Mouse (Mus musculus) right cerebral cortex, postnatal 10 days (tissue): ENCODE measurements at regions not wholly inside any gene's neighbourhood (a gene's known extent, or its start where the extent isn't known, plus 50 kb on each side); places are given as distances from the start of the nearest gene placed in this dataset.

Experiments used
- DNase-seq, 2 experiments: peaks; one replicate each; pipeline ENCODE4 v3.0.0; 2021; ENCODE audit warnings: low spot score in 2 of 2

DNA sequence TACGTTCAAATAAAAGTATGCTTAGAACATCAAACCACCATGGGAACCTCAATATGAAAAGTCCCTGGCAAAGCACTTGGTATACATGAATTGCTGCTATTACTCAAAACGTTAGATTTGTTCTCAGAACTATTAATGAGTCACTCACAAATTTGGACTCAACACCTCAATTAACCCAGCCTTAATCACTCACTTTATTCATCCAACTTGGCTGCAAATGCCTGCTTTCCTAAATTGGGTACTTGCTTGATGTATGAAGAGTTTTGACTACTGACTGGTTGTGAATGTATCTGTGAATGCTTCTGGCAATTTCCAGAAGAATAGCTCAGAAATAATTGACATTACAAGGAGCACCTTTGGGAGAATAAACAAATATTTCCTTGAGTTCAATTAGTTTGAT is 308.6 kb downstream of the Arl4a start:
- DNase-seq = no peak

DNA sequence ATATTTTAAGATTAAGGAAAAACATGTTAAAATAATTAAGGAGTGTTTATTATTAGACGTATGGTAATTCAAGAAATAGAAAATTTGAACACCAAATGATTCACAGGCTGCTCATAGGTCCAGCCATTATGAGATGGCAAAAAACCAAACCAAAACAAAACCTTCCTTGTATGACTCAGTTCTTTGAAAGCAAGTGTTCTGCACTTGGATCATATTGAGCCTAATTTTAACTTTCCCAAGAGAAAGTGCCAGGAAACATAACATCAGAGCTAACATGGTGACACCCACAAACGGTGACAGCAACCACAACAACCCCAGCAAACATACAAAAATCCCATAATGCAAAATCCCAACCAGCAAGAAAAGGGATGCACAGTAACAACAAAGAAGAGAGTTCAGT is 313.7 kb downstream of the Arl4a start:
- DNase-seq = no peak

DNA sequence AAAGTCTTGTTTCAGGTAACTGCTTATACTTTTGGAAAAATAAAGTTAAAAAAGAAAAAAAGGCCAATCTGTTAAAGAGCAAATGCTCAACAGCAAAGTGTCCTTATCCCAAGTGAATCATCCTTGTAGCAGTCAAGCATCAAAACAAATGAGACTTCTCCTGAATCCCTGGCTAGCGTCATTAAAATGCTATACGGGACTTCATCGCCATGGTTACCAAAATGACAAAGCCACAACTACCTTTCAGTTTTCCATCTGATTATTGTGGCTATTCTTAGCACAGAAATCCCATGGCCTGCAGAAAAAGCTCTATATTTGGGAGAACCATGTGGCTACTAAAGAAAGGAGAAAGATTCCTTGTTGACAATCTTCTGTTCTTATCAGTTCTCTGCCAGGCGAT is 322.7 kb downstream of the Arl4a start:
- DNase-seq = no peak

DNA sequence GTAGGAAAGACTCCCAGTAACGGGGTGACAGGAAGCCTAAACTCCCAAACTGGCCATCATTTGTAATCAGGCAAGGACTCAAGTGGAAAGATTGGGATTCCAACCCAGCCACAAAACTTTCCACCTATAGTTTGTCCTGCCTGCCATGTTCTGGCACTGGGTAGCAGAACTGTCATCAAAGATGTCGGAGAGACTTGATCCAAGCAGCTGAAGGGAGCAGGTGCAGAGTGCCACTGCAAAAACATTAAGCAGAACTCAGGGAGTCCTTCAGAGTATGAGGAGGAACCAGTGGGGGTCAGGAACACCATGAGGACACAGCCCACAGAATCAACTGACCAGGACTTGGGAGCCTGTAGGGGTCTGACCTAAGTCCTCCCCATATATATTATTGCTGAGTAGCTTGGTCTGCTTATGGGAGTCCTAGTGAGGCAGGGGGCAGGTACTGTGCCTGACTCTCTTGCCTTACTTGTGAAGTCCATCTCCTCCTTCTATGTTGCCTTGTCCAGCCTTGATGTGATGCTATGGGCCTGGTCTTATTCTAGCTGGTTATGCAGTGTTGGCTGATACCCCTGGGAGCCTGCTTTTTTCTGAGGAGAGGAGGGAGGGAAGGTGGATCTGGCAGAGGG is 323.5 kb downstream of the Arl4a start:
- no peak for DNase-seq

DNA sequence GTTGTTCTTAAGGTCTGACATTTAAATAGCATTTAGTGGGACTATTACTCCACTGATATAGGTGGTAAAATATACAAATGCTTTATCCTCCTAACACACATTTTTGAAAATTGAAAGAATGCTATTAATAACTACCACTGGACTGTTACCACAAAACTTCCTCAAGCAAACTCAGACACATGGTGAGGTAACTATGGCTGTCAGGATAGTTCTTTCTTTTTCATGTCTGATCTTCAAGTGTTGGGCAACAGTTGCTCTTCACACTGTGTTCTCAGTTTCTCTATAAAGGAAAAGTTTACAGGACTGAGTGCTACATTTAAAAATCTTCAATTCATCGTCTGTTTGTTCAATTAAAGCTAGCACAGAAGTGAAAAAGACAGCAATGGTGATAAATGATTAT is 326.0 kb downstream of the Arl4a start:
- DNase-seq = no peak

DNA sequence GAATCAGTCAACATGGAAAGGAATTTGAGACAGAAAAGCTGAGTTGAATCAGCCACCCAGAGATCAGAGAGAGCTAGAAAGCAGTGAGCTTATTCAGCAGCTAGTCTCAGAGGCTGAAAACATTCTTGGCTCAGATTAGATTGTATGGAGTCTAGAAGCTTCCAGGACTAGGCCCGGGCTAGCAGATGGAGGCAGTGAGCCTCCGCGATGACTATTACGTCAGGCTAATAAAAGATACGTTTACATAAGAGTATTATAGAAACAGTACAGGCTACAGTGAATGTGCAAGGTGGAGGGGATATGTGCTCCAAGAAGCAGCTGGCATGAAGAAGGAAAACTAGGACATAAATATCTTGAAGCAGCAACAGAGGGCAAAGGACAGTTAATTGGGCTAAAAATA is 328.0 kb downstream of the Arl4a start:
- no peak for DNase-seq

DNA sequence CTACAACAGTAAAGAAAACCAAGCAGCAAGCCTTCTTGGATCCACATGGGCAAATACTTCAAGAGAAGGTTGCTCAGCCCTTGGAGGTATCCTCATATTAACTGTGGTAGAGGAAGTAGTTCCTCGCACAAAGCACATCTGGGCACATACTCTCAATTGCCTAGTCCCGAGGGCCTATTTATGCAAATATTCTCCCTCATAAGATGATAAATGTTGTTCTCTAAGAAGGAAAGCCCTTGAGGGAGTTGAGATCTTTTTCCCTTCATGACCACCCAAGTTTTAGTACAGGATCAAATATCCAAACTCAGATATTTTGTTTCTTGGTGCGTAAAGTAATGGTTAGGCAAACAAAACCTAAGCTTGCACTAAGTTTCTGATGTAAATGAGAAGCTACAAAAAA is 340.6 kb downstream of the Arl4a start:
- no peak for DNase-seq

DNA sequence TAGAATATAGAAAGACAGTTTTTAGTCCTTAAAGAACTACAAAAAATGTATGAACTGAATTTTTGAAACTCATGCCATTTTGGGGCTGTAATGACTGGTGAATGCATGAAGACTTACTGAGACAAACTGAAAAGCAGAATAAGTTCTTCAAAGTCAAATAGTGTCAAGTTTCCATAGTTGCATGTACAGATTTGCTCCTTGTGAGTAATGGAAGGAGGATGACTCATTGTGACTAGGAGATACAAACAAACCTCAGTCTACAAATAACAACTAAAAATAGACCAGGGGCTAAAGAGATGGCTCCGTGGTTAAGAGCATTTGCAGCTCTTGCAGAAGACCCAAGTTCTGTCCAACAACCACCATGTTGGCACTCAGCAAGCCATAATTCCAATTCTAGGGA is 342.5 kb downstream of the Arl4a start:
- DNase-seq = no peak

DNA sequence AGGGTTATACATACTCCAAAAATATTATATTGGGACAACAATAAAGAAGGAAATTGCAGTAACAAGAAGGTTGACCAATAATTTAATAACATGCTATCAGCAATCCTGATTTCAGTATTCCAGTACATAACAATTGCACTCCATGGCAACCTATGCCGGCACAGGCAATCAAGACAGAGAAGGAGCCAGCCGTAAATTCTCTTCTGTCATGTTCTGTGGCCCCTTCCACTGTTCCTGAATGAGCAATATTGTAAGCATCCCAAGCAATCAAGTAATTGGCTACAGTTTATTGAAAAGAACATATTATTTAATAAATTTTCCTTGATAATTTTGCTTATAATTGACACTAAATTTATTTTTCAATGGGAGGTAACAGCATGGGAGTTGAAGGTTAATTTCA is 345.8 kb downstream of the Arl4a start:
- no peak for DNase-seq

DNA sequence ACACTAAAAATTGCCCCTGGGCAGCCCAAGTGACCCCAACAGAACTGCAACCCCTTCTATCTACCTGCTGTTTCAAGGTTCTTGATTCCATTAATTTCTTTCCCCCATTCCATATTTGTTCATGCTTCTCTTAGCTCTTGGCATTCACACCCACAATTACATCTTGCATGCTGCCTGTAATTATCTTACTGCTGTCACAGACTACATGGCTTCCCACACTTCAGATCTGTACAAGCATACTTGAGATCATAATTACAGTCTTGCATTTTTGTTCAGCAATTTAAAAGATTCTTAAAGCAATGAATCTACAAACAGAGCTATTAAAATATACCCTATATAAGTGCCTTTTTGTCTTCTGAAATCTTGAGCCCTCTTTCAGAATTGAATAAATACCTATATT is 352.4 kb downstream of the Arl4a start:
- no peak for DNase-seq

DNA sequence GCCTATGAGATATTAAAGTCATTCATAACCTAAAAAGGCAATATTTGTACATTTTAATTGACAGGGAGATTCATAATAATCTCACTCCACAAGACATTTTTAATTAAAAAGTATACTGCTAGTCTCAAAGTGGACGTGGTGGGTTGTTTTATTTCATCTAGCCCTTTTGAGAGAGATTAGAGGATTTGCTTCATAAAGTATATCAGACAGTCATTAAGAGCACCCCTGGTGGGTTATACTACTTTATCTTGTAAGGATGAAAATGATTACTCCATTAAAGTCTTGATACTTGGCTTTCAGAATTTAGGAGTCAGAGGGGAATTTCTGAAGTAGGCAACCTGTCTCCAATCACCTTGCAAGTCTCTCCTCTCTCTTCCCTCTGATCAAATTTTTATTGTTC is 355.7 kb downstream of the Arl4a start:
- DNase-seq = no peak

DNA sequence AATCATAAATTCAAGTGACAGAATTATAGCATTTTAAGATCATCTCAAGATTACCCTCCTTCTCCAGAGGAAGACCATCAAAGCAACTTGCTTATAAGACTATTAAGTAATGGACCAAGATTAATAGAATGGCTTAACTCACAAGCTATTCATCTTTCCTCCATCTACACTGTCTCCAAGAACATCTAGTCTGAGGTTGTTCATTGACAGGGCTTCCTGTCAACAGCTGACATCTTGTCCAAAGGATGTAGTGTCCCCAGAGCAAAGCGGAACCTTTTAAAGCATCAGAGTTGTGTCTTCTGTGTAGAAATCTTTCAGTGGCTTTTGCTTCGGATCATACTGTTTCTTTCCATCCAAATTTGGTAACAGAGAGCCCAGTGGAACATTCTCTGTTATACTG is 362.2 kb downstream of the Arl4a start:
- DNase-seq = no peak

DNA sequence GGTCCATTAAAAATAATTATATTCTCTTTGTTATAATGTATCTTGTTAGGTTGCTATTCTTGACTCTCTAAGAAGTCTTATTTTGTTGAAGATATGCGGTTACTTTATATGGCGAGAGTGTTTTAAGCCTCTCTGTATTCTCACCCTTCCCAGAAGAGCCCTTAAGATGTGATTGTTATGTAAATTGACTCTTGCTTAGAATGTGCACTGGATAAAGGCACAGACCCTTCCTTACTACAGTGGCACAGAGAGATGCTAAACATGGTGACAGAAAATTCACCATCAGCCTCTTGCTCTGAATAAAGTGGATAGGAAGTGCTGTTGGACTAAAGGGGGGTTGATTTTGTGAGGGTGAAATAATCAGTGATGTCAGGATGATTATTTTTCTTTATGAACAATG is 370.1 kb downstream of the Arl4a start:
- no peak for DNase-seq

DNA sequence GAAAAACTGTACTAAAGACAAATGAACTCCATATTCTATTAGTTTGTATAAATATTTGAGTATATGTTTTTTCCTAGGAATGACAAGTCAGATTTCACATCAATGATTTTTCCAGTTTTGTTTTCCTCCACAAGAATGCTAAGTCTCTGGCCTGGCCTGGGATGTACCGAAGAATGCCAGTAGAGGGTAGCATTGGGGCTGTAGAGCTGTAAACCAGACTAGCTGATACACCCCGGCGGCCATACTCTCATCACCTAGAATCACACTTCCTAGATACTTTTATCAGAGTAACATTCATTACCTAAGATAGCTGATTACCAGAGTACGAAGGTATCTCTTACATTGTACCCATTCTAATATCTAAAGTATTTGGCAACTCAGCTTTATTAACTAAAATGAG is 372.4 kb downstream of the Arl4a start:
- DNase-seq = peak; percentile 47 to 69

DNA sequence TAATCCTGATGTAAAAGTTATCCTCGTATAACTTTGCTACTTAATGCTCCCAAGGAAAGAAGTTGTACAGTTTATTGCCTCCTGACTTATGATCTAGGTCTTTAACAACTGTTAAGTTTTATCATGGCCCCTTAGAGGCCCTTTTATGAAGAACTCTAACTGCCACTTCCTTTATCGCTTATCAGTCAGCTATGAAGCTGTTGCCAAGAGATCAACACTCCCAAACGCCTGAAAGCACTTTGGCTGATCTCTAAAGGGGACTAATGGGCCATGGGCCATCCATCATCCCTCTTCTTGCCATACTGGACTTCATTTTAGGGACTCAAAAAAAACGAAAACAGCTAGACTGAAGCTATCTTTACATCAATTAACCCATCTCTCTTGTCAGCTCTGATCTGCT is 377.4 kb downstream of the Arl4a start:
- no peak for DNase-seq

DNA sequence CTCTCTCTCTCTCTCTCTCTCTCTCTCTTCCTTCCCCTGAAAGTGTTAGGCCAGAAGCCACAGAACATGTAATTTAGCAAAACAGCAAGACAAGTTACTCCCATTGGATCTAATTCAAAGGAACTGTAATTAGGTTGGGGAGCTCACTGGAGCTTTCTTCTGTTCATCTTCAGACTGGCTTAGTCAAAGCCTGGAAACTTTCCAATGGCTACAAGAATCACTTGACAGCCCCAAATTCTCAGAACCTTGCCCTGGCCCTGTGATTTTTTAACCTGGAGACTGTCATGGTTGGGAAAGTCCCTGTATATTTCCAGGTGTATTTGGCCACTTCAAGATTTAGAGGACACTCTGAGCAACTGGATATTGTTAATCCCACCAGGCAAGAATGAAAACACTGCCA is 381.2 kb downstream of the Arl4a start:
- no peak for DNase-seq

DNA sequence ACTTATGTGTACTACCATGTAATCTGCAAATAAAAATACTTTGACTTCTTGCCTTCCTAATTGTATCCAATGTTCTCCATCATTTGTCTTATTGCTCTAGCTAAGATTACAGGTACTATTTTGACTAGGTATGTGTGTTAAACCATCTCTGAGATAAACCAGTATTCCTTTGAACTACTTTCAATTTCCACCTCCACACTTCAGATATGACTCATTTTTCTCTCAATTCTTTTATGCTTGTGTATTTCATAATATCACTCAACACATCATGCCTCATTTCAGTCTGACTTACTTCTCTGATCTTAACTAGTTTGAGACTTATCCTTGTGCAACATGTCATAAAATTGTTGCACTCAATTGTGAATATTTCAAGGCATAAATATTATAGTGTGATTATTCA is 388.9 kb downstream of the Arl4a start:
- no peak for DNase-seq

DNA sequence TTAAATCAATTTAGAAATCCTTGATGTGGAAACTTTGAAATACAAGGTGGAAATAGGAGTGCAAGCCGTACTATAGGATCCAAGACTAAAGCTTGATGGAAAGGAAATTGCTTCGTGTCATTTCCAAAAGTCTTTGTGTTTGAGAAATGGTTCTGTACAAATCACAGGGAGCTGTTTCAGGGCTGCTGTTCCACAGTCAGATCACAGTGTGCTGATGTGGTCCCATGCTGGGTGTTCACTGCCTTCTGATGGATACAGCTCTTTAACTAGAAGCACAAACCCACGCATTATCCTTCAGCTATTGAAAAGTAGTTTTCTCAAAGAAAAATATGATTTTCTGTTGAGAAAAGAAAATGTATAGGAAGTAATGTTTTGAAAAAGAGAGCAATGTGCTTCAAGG is 391.3 kb downstream of the Arl4a start:
- DNase-seq = no peak

DNA sequence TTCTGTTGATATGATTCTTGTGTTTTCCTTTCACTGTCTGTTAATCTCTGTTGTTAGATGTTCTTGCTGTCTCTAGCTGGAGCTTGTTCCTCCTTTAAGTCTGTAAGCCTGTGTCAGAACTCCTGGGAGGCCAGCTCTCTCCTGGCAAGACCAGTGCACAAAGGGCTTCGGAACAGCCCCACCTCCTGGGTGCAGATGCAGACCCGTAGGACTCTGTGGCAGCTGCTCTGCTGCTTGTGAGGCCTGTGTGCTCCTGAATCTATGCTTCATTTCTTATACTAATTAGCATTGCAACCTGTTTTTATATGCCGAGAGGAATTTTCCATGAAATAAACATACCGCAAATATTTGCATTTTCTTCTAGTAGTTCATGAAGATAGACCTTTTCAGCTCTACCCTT is 392.2 kb downstream of the Arl4a start:
- DNase-seq = no peak

DNA sequence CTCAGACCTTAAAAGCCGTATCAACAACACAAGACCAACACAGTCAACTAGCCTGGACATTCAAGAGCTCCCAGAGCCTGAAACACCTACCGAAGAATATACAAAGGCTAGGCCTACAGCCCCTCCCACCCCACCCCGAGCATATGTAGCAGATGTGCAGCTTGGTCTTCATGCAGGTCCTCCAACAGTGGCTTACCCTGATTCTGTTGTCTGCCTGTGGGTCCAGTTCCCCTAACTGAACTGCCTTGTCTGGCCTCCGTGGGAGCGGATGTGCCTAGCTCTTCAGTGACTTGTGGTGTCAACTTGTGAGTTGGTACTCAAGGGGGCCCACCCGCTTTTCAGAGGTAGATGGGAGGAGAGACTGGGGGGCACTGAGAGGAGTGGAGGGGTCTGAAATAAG is 398.6 kb downstream of the Arl4a start:
- DNase-seq = no peak

DNA sequence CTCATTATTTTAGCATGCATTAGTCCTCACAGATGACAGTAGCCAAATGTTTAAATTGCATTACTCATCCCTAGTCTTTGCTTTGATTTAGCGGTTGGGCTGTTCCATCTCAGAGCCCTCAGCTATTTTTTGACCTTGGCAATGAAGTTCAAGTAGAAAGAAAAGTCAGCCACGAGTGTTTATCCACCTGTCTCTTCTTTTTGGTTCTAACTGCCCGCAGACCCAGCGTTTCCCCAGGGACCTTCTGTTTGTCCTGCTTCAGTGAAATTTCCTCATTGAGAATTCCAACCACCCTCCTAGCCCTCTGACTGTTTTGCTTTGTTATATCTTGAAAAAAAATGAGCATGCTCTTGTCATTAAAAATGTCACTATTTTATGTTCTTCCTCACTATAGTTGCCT is 403.5 kb downstream of the Arl4a start:
- no peak for DNase-seq

DNA sequence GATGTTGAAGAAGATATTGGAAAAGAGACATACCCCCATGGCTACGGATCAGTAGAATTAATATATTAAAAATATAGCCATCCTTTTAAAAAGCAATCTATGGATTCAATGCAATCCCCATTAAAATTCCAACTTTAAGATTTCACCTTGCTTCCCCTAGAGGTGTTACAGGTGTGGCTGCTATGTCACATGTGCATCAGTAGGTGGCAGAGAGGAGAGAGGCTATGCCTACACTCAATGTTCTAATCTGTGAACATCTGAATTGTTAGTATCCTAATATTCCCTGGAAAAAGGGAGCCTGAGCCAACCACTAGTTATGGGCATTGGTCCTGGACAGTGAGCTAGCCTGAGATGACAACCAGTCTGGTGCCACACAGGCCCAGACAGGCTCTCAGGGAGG is 416.6 kb downstream of the Arl4a start:
- no peak for DNase-seq

DNA sequence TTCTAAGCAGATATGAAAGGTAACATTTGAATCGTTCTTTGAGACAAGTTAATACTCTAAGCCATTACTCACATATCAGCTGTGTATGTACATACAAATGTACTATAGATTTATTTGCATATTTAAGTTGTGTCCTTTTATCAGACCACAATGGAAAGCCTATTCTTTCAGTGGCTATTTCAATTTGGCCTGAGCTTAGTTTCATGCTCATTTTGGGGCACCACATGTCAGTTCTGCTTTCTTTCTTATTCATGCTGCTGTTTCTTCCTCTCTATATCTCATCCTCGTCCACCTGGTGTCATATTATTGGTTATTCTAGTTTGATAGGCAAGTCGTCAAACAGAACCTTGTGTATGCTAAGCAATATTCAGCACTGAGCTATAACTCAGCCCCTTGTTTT is 432.5 kb downstream of the Arl4a start:
- DNase-seq = no peak

DNA sequence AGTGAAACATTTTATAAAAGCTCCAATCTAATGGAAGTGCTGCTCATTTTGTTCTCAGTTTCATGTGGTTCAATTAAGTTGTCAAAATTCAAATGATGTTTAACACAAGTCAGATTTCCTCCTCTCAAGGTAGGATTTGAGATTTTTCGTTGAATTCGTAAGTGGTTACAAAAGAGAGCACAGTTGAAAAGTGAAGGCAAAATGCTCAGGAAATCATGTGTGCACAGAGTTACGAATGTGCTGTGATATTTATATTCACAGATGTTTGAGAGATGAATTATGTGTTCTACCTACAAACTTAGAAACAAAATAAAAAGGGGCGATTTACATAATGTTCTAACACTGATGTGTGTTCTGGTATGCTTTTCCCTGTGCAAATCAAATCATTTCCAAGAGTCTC is 433.1 kb downstream of the Arl4a start:
- no peak for DNase-seq

DNA sequence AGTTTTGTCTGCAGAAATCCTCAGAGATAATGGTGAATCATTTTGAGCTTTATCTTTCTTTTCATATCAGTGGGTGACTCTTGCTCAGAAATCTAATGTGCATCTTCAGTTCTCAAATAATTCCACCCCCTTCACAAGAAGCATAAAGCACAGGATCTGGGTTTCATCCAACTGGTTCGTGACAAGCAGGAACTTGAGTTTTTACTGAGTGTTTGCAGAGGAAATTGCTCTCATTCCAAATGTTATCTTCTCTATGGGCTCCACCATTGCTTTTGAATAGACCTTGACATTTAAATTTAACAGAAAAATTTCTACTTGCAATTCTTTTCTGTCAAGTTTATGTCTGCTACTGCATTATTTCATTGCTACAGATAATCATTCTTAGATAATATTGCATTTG is 443.1 kb downstream of the Arl4a start:
- no peak for DNase-seq
